Mouse (Mus musculus): Measurements from ENCODE around the gene Wnt1. TPM values are rescaled to one million over a fixed set of nuclear protein-coding genes. Genes with fewer than 3 reads are reported as not detected.

Wnt1 gene
- total RNA-seq, 2 experiments from 2014 or later = not detected

- DNase-seq (ENCODE audit: low spot score in 2 of 2) = no peak
- intact Hi-C loops (cut with DNase I) = no loop called here
Measured at GRCm38 (mm10) chr15:98823434-98823833, 33.8 kb downstream of the Wnt1 start.

DNA sequence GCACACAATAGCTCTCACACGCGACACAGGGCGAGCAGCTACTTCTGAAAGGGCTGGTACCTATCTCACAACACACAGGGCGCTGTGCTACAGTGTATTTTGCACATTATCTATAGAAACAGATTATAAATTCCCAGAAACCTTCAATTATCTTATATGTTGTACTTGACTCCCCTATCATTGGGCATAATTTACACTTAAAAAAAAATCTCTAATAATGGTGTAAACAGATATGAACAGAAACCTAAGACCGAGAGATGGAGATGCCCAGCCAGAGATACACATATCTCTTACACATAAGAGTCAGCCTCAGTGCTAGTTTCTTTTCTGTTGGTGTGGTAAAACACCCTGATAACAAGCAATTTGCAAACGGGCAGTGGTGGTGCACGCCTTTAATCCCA lies 38.0 kb downstream of the Wnt1 start:
- no peak for DNase-seq (ENCODE audit: low spot score in 2 of 2)
- intact Hi-C loops (cut with DNase I) = no loop called here

DNA sequence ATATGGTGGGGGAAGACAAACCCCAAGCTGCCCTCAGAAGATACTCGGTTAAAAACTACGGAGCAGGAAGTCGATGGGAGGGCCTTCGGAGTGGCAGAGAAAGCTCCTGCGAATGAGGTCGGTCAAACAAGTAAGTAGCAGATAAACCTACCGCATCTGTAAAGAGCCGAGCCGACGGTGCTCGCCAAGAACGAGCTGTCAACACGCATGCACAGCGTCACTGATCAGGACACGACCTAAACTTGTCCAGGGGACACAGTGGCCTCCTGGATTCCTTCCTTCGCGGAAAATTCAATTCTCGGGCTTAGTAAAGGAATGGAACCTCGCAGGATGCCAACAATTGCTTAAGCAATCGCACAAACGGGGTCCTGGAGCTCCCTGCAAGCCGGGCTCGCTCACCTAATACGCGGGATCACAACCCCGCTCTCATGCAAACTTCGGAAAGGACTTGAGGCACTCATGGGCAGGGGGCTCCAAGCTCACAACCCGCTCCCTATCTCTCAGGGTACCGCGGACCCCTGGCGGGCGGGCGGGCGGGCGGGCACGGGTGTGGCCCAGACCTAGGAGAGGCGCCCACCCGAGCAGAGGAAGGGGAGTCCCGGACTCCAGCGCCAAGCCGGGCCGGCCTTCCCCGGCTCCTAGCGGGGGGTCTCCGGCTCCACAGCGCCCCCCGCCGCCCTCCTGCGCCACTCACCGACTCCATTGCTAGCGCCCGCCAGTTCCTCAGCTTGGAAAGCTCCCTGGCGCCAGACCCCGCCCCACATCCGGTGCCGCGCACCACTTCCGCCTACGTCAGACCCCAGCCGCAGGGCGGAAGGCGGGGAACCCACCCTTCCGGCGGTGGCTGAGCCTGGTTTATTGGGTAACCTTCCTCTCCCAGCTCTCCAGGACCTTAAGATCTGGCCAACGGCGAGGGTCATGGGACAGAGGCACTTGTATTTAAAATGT lies 41.4 kb downstream of the Wnt1 start, which contains the start of gene Prkag1:
Gene Prkag1, minus strand, starts transcription at position 786 of the 948 bp plus-strand sequence.
- peak; percentile 95 for DNase-seq (ENCODE audit: low spot score in 2 of 2)
- intact Hi-C loops (cut with DNase I) = no loop called here

GRCm38 (mm10) chr15:98831684-98832035 lies 42.0 kb downstream of the Wnt1 start:
- intact Hi-C loops (cut with DNase I) = no loop called here
- no peak for DNase-seq (ENCODE audit: low spot score in 2 of 2)

DNA sequence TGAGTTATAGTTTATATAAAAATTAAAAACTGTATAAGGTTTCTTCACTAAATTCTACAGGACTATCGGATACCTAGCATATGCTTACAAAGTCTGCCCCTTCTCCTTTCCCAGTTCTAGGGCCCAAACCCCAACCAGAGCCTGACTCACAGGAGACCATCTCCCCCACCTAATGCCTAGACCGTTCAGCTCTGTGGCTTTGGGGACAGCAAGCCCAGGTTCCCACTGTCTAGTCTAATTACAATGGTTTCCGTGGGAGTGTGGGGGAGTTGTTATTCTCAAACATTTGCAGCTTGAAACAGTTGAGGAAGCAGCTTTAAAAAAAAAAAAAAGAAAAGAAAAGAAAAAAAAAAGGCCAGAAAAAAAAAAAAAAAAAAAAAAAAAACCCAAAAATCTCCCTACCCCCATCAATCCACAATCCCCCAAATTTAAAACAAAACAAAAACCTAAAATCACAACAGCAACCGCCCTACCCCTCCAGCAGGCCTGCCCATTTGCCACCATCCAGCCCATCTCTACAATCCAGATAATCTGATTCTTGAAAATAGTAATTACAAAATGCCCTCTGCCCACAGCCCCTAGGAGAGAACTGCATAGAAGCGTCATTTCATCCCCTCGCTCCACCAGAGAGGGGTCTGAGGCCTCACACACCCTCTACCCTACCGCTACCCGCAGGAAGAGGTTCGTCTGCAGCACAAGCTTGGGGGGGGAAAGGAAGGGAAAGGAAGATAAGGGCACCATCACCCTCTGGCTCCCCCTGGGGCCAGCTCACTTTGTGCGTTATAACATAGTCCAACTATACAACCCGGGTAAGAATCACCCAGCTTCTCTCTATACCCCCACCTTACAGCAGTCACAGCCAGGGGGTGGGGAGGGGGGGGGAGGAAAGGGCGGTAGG lies 42.8 kb downstream of the Wnt1 start:
- intact Hi-C loops (cut with DNase I) = no loop called here
- no peak for DNase-seq (ENCODE audit: low spot score in 2 of 2)

DNA sequence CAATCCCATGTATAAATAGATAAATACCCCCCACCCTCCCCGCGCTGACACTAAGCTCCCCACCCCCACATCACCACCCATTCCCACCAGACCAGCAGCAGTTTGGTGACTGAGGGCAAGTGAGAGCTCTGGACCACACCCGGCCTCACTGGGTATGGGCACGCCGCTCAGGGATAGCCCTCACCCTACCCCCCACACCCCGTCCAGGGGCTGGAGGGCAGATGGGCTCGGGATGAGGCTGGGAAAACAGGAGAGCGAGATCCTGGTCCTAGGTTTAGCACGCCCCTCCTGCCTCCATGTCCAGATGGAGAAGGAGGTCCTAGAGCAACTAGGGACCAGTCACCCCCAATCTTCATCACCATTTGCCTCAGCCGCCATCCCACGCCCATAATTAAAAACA lies 43.6 kb downstream of the Wnt1 start:
- intact Hi-C loops (cut with DNase I) = no loop called here
- no peak for DNase-seq (ENCODE audit: low spot score in 2 of 2)

DNA sequence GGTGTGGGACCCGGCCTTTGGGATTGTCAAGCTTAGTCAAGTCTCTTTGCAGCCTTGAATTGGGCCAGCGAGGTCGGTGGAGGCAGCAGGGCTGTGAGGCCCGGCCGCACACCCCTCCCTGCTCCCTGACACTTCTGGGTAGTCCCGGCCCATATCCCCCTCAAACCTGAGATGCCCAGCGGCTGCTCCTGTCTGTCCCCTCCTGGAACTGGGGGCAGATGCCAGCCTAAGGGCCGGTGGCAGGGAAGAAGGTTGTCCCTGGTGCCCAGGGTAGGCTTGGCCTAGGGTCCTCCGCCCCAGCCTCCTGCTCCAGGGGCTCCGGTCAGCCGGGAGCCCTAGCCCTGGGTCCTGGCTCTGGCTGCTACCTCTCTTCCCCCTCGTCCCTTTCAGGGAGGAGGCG lies 44.4 kb downstream of the Wnt1 start:
- no peak for DNase-seq (ENCODE audit: low spot score in 2 of 2)
- intact Hi-C loops (cut with DNase I) = no loop called here

GRCm38 (mm10) chr15:98835291-98835690 lies 45.6 kb downstream of the Wnt1 start:
- intact Hi-C loops (cut with DNase I) = no loop called here
- no peak for DNase-seq (ENCODE audit: low spot score in 2 of 2)

DNA sequence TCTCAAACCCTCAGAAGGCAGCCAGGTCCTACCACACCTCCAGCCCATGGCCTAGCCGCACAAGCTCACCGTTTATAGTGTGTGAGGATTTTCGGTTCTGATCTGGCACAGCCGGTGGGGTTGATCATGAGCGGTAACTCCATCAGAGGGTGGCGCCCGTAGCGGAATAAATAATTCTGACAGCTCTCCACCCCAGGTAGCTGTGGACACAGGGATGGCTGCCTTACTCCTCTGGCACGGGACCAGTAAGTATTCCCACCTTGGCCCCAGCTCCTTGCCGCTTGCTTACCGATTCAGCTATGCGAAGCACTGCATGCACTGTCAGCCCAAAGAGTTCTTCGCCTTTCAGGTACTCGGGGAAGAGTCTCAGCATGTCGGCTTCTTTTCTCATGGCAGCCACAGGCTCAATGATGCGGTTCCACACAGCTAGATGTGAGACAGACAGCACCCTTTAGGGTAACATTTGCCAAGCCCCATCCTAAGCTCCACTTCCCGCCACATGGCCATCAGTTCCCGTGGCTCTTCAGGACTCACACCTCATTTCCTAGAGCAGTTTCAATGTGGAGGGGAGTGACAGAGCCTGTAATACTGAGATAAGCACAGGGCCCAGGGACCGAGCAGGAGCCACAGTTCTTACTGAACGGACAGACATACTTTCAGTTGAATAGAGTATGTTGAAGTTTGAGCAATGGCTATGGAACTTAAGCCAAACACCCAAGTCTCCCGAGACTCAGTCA lies 47.5 kb downstream of the Wnt1 start:
- intact Hi-C loops (cut with DNase I) = no loop called here
- no peak for DNase-seq (ENCODE audit: low spot score in 2 of 2)

DNA sequence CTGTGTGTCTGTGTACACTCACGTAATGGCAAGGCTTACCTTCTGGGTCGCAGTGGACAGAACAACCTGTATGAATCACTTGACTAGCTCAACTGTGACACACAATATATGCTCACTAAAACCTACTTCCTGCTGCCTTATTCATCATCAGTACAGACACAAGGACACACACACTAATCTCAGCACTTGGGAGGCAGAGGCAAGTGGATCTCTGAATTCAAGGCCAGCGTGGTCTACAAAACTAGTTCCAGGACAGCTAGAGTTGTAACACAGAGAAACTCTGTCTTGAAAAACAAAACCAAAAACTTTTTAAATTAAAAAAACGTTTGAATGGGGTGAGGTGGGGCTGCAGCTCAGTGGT lies 48.1 kb downstream of the Wnt1 start:
- no peak for DNase-seq (ENCODE audit: low spot score in 2 of 2)
- intact Hi-C loops (cut with DNase I) = no loop called here

- intact Hi-C loops (cut with DNase I) = no loop called here
Measured at GRCm38 (mm10) chr15:98839161-98839560, 49.5 kb downstream of the Wnt1 start.

GRCm38 (mm10) chr15:98839671-98840585 lies 50.3 kb downstream of the Wnt1 start:
- intact Hi-C loops (cut with DNase I) = no loop called here
- no peak for DNase-seq (ENCODE audit: low spot score in 2 of 2)

More at GRCm38 (mm10) chr15:98839161-98839560, 49.5 kb downstream of the Wnt1 start:
- DNase-seq (ENCODE audit: low spot score in 2 of 2) = no peak

Other genes starting within 250 kb of the Wnt1 start
- gene Ccnt1, start 218.9 kb upstream of the Wnt1 start, total RNA-seq (2021) = 10 to 100 TPM; 40.5 to 45.3 TPM
- gene 4930415O20Rik, start 218.9 kb upstream of the Wnt1 start, total RNA-seq (2021) = not detected
- 10 to 100 TPM; 47.8 to 50.2 TPM for gene Adcy6, start 179.8 kb upstream of the Wnt1 start, total RNA-seq (2021)
- 100 to 1,000 TPM; 217 to 244 TPM for gene Cacnb3, start 159.0 kb upstream of the Wnt1 start, total RNA-seq (2021)
- gene Ddx23, start 127.0 kb upstream of the Wnt1 start, total RNA-seq (2021) = 10 to 100 TPM; 56.0 to 57.6 TPM
- gene Rnd1, start 112.4 kb upstream of the Wnt1 start, total RNA-seq (2021) = 10 to 100 TPM; 53.9 to 64.1 TPM
- 10 to 100 TPM; 12.6 to 13.3 TPM for gene Ccdc65, start 81.7 kb upstream of the Wnt1 start, total RNA-seq (2021)
- gene Fkbp11, start 61.7 kb upstream of the Wnt1 start, total RNA-seq (2021) = 1 to 10 TPM; 2.7 to 3.4 TPM
- 100 to 1,000 TPM; 729 to 796 TPM for gene Arf3, start 26.6 kb upstream of the Wnt1 start, total RNA-seq (2021)
- under 1 TPM; 0.55 to 0.75 TPM for gene Wnt10b, start 11.7 kb upstream of the Wnt1 start, total RNA-seq (2021)
- gene Ddn, start 19.6 kb downstream of the Wnt1 start, total RNA-seq (2021) = 100 to 1,000 TPM; 421 to 445 TPM
- 10 to 100 TPM; 41.5 to 45.4 TPM for gene Prkag1, start 41.7 kb downstream of the Wnt1 start, total RNA-seq (2021)
- 10 to 100 TPM; 73.2 to 75.3 TPM for gene Kmt2d, start 81.3 kb downstream of the Wnt1 start, total RNA-seq (2021)
- 1 to 10 TPM; 8.6 to 9.3 TPM for gene Rhebl1, start 104.7 kb downstream of the Wnt1 start, total RNA-seq (2021)
- gene Dhh, start 108.7 kb downstream of the Wnt1 start, total RNA-seq (2021) = under 1 TPM; 0.15 to 0.24 TPM
- gene Lmbr1l, start 128.4 kb downstream of the Wnt1 start, total RNA-seq (2021) = 10 to 100 TPM; 17.9 to 18.1 TPM
- gene Tuba1b, start 144.7 kb downstream of the Wnt1 start, total RNA-seq (2021) = 100 to 1,000 TPM; 689 to 750 TPM
- not detected for gene Gm49450, start 163.7 kb downstream of the Wnt1 start, total RNA-seq (2021)
- 1,000 to 10,000 TPM; 2,132 to 2,150 TPM for gene Tuba1a, start 163.8 kb downstream of the Wnt1 start, total RNA-seq (2021)
- 100 to 1,000 TPM; 129 to 142 TPM for gene Tuba1c, start 240.0 kb downstream of the Wnt1 start, total RNA-seq (2021)

Data from left cerebral cortex, postnatal 14 days (tissue).